Mouse (Mus musculus) G1E (cell line): Measurements from ENCODE around the gene Pgpep1l.

Experiments
- CTCF ChIP-seq: IDR thresholded peaks from 2 replicates; pipeline ENCODE4 v1.5.1; 2012; ENCODE audit warnings: low read depth, low read length, inconsistent platforms, mixed read lengths
- TAL1 ChIP-seq: conservative IDR thresholded peaks from 2 replicates; pipeline ENCODE4 v1.6.1; 2012; ENCODE audit warnings: low read depth, low read length, inconsistent platforms, mixed read lengths

DNA sequence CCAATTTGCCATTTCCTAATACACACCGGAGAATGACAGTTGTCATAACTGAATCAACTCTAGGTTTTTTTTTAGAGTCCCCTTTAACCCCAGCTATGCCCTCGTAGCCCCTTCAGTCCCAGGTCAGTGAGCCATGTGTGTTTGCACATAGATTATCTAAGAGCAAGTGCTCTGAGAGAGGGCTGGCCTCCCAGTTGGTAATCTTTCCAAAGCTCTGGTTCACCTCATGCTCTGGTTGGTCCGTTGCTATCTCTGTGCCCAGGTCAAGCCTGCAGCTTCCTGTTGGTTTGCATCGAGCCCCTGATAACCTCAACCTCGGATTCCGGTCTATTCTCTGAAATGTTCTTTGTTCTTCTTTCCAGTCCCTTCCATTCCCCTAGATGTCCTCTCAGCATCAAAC is 74.8 kb downstream of the Pgpep1l start:
- TF ChIP-seq CTCF, result no peak
- peak; percentile 76 for TF ChIP-seq TAL1
